Mouse (Mus musculus) cortical plate, adult 2 months (tissue): ENCODE data around the gene Lce3f.

Experiments used
- CTCF ChIP-seq: fragments of 200-500 bp; IDR thresholded peaks from 2 replicates; pipeline ENCODE4 v1.5.1; 2011; ENCODE audit warnings: mild to moderate bottlenecking, control low read depth, low read length; ENCODE audit not compliant: insufficient read depth; ENCODE audit errors: extremely low read depth
- POLR2A ChIP-seq: fragments of 200-500 bp; IDR thresholded peaks from 2 replicates; pipeline ENCODE4 v1.6.1; 2011; ENCODE audit warnings: mild to moderate bottlenecking, low read length, control low read depth; ENCODE audit not compliant: insufficient read depth; ENCODE audit errors: extremely low read depth

DNA sequence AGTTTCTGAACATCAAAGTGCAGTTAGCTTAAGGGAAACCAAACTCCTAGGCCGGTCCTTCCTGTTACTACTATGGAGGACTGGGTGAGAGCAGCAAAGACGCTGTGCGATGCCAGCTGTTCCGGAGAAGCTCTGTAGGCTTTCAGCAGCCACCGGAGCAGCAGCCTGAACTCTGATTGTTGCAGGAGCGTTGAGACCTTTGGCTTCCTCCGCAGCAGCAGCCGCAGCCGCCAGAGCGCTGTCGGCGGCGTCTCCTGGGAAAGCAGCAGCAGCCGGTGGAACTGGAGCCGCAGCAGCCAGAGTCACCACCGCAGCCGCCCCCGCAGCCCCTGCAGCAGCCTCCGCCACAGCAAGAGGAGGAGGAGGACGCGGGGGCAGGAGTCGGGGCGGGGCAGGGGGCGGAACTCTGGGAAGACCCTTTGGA is 22.4 kb downstream of the Lce3f start:
- TF ChIP-seq CTCF (no peak), POLR2A (no peak)
